Mouse (Mus musculus) embryonic facial prominence, embryonic 10.5 days (tissue): ENCODE results near the gene Zfp182. TPM values are rescaled to one million over a fixed set of nuclear protein-coding genes. Genes with fewer than 3 reads are reported as not detected.

ENCODE experiments used
- DNase-seq: peaks from one replicate; pipeline ENCODE4 v3.0.0-alpha.2; 2017; ENCODE audit warnings: low spot score
- H3K27ac ChIP-seq: fragments of 300-500 bp; sonication (generic); replicated peaks from 2 replicates; pipeline ENCODE4 v1.5.1; 2016; ENCODE audit warnings: mild to moderate bottlenecking
- H3K27me3 ChIP-seq: fragments of 300-500 bp; sonication (generic); replicated peaks from 2 replicates; pipeline ENCODE4 v1.6.1; 2016; ENCODE audit warnings: low read depth, mild to moderate bottlenecking; ENCODE audit not compliant: poor library complexity, severe bottlenecking
- H3K36me3 ChIP-seq: fragments of 300-500 bp; sonication (generic); replicated peaks from 2 replicates; pipeline ENCODE4 v1.6.1; 2016; ENCODE audit warnings: mild to moderate bottlenecking, moderate library complexity
- H3K4me1 ChIP-seq: fragments of 300-500 bp; sonication (generic); 2 replicates; pipeline ENCODE4 v1.6.1; 2016
- H3K4me3 ChIP-seq: fragments of 300-500 bp; sonication (generic); 2 replicates; pipeline ENCODE4 v1.5.1; 2016; ENCODE audit warnings: mild to moderate bottlenecking, moderate library complexity
- H3K9me3 ChIP-seq: fragments of 300-500 bp; sonication (generic); 2 replicates; pipeline ENCODE4 v1.6.1; 2016; ENCODE audit warnings: mild to moderate bottlenecking
- WGBS: fragments of 180-500 bp; shearing (Covaris S2); methylation state at CpG from one replicate; pipeline ENCODE4 v1.1.7; 2016; 5-methylcytosine and 5-hydroxymethylcytosine counted together
- polyA plus RNA-seq: library from polyadenylated mRNA; unstranded; fragments of >200 nt; fragmentation: Nextera tagmentation; extraction: Ambion mirVana; gene quantifications from 2 replicates; pipeline ENCODE4 v1.2.1, GENCODE M21; 2016

The Zfp182 gene
- 5.3 and 5.6 TPM in 2 replicates for polyA plus RNA-seq

- H3K36me3 ChIP-seq: no peaks in the 10 kb centered on the region
- no peaks in the 10 kb centered on the region for H3K9me3 ChIP-seq
- H3K27me3 ChIP-seq: no peaks in the 10 kb centered on the region
- DNase-seq: peak; percentile 73
- peak within 1 kb of the TSS; percentile 59; the same call in 1 of the 2 replicates for H3K27ac ChIP-seq
- 19% methylated on average over 25 of the region's 25 CpGs for WGBS
- no peaks in the 10 kb centered on the region for H3K4me1 ChIP-seq
- peak within 1 kb of the TSS; percentile 63 for H3K4me3 ChIP-seq
Observed at GRCm38 (mm10) chrX:21061866-21062543, at the start of gene Zfp182. Gene Zfp182 (minus strand): TSS chrX:21062316.

- no peaks in the 10 kb centered on the region for H3K27me3 ChIP-seq
- no peaks in the 10 kb centered on the region for H3K36me3 ChIP-seq
- WGBS: 46% methylated on average over 7 of the region's 7 CpGs
Observed at GRCm38 (mm10) chrX:21089867-21090239, 27.7 kb upstream of the Zfp182 start.

GRCm38 (mm10) chrX:21088983-21089866 lies 27.1 kb upstream of the Zfp182 start, which contains the start of gene Zfp300:
Gene Zfp300 (minus strand): TSS chrX:21089527.
- no peaks in the 10 kb centered on the region for H3K4me1 ChIP-seq
- no peaks in the 10 kb centered on the region for H3K36me3 ChIP-seq
- 19% methylated on average over 27 of the region's 27 CpGs for WGBS
- peak within 1 kb of the TSS; percentile 59 for H3K4me3 ChIP-seq
- H3K9me3 ChIP-seq: no peaks in the 10 kb centered on the region
- H3K27me3 ChIP-seq: no peaks in the 10 kb centered on the region
- peak within 1 kb of the TSS; percentile 63 for H3K27ac ChIP-seq
- DNase-seq: peak; percentile 60

More at GRCm38 (mm10) chrX:21089867-21090239, 27.7 kb upstream of the Zfp182 start:
- H3K4me3 ChIP-seq: peak overlapping the region; percentile 59
- no peaks in the 10 kb centered on the region for H3K9me3 ChIP-seq
- DNase-seq: no peak
- H3K4me1 ChIP-seq: no peaks in the 10 kb centered on the region
- no peak overlapping the region for H3K27ac ChIP-seq

GRCm38 (mm10) chrX:21088645-21088982 lies 26.5 kb upstream of the Zfp182 start:
- Histone ChIP-seq H3K4me3 (peak overlapping the region; percentile 59), H3K36me3 (peaks cover 6% of the 10 kb centered on the region; the same call in 1 of the 2 replicates), H3K27ac (peak overlapping the region; percentile 63), H3K27me3 (no peaks in the 10 kb centered on the region), H3K9me3 (peaks cover 3% of the 10 kb centered on the region; the same call in 1 of the 2 replicates), H3K4me1 (no peaks in the 10 kb centered on the region)
- whole genome bisulfite sequencing: 36% methylated on average over 6 of the region's 6 CpGs
- DNase-seq: no peak

GRCm38 (mm10) chrX:21068106-21068505 lies 6.0 kb upstream of the Zfp182 start, which contains the start of gene Spaca5:
Gene Spaca5 (plus strand): TSS chrX:21068406.
- Histone ChIP-seq H3K4me1 (no peaks in the 10 kb centered on the region), H3K36me3 (no peaks in the 10 kb centered on the region), H3K4me3 (no peak within 1 kb of the TSS), H3K27ac (no peak within 1 kb of the TSS), H3K9me3 (no peaks in the 10 kb centered on the region), H3K27me3 (no peaks in the 10 kb centered on the region)
- no peak for DNase-seq

- no peaks in the 10 kb centered on the region for H3K4me1 ChIP-seq
- H3K9me3 ChIP-seq: no peaks in the 10 kb centered on the region
- no peak for DNase-seq
- H3K4me3 ChIP-seq: peak overlapping the region; percentile 63; the same call in 1 of the 2 replicates
- 0 out of 2 replicates have a peak overlapping the region, but pooled peaks have one; percentile 59 for H3K27ac ChIP-seq
- H3K36me3 ChIP-seq: no peaks in the 10 kb centered on the region
- H3K27me3 ChIP-seq: no peaks in the 10 kb centered on the region
- WGBS: 70% methylated on average over 3 of the region's 3 CpGs
Observed at GRCm38 (mm10) chrX:21062544-21062890, 401 bp upstream of the Zfp182 start.

- WGBS: 27% methylated on average over 9 of the region's 9 CpGs
- Histone ChIP-seq H3K36me3 (no peaks in the 10 kb centered on the region), H3K27ac (peak overlapping the region; percentile 59; the same call in 1 of the 2 replicates), H3K9me3 (no peaks in the 10 kb centered on the region), H3K27me3 (no peaks in the 10 kb centered on the region), H3K4me1 (no peaks in the 10 kb centered on the region), H3K4me3 (peak overlapping the region; percentile 63)
- peak; percentile 7 for DNase-seq
Observed at GRCm38 (mm10) chrX:21061460-21061859, 656 bp downstream of the Zfp182 start.

GRCm38 (mm10) chrX:20980901-20981300 lies 81.2 kb downstream of the Zfp182 start:
- H3K36me3 ChIP-seq: peaks cover 10% of the 10 kb centered on the region
- DNase-seq: no peak
- H3K27me3 ChIP-seq: no peaks in the 10 kb centered on the region
- no peak overlapping the region for H3K27ac ChIP-seq
- WGBS: 85% methylated on average over 1 of the region's 1 CpGs
- peaks cover 4% of the 10 kb centered on the region; the same call in 1 of the 2 replicates for H3K9me3 ChIP-seq
- no peaks in the 10 kb centered on the region for H3K4me1 ChIP-seq
- no peak overlapping the region for H3K4me3 ChIP-seq

Other genes with a start within 250 kb of the Zfp182 start
- gene Timp1, start 192.2 kb downstream of the Zfp182 start, polyA plus RNA-seq: 10.8 and 13.4 TPM in 2 replicates
- gene Syn1, start 141.3 kb downstream of the Zfp182 start, polyA plus RNA-seq: 2.2 and 2.3 TPM in 2 replicates
- gene Cfp, start 130.8 kb downstream of the Zfp182 start, polyA plus RNA-seq: 2.8 and 3.7 TPM in 2 replicates
- 13.1 and 14.0 TPM in 2 replicates for gene Elk1, start 111.7 kb downstream of the Zfp182 start, polyA plus RNA-seq
- gene Uxt, start 100.3 kb downstream of the Zfp182 start, polyA plus RNA-seq: 67.6 and 69.7 TPM in 2 replicates
- gene Spaca5, start 6.1 kb upstream of the Zfp182 start, polyA plus RNA-seq: not detected in 2 replicates
- 1.5 and 1.9 TPM in 2 replicates for gene Zfp300, start 27.2 kb upstream of the Zfp182 start, polyA plus RNA-seq
- not detected in 2 replicates for gene Ssxa1, start 53.5 kb upstream of the Zfp182 start, polyA plus RNA-seq
- gene Gm21876, start 113.3 kb upstream of the Zfp182 start, polyA plus RNA-seq: not detected in 2 replicates